Mouse (Mus musculus) hindbrain, postnatal 0 days (tissue): ENCODE data around the gene Clmn. TPM values are rescaled to one million over a fixed set of nuclear protein-coding genes. Genes with fewer than 3 reads are reported as not detected.
A peak's percentile ranks its signal among the peaks of the same experiment; 100 is the strongest.

Experiments
- ATAC-seq: fragments of 200-750 bp; cut with Nextera tagmentation; 2 replicates; pipeline ENCODE4 v1.8.0; 2017; ENCODE audit warnings: mild to moderate bottlenecking, moderate TSS enrichment, moderate library complexity
- DNase-seq: peaks from one replicate; pipeline ENCODE4 v3.0.0-alpha.2; 2015; ENCODE audit warnings: low spot score
- H3K27ac ChIP-seq: fragments of 300-500 bp; sonication (generic); 2 replicates; pipeline ENCODE4 v1.5.1; 2014; ENCODE audit warnings: mild to moderate bottlenecking
- H3K27me3 ChIP-seq: fragments of 300-500 bp; sonication (generic); 2 replicates; pipeline ENCODE4 v1.6.1; 2014; ENCODE audit warnings: low read length, mixed read lengths; ENCODE audit not compliant: insufficient read depth
- H3K36me3 ChIP-seq: fragments of 300-500 bp; sonication (generic); 2 replicates; pipeline ENCODE4 v1.6.1; 2014; ENCODE audit warnings: low read length, mixed read lengths; ENCODE audit not compliant: insufficient read depth
- H3K4me1 ChIP-seq: fragments of 300-500 bp; sonication (generic); 2 replicates; pipeline ENCODE4 v1.6.1; 2014; ENCODE audit warnings: antibody characterized with exemption, low read length, mixed read lengths; ENCODE audit not compliant: insufficient read depth
- H3K4me2 ChIP-seq: fragments of 300-500 bp; sonication (generic); 2 replicates; pipeline ENCODE4 v1.6.1; 2014; ENCODE audit warnings: low read depth, mild to moderate bottlenecking, low read length, moderate library complexity, mixed read lengths
- H3K4me3 ChIP-seq: fragments of 300-500 bp; sonication (generic); 2 replicates; pipeline ENCODE4 v1.5.1; 2014; ENCODE audit warnings: low read length
- H3K9ac ChIP-seq: fragments of 300-500 bp; sonication (generic); replicated peaks from 2 replicates; pipeline ENCODE4 v1.6.1; 2014; ENCODE audit warnings: mild to moderate bottlenecking, low read length, moderate library complexity, mixed read lengths
- H3K9me3 ChIP-seq: fragments of 300-500 bp; sonication (generic); 2 replicates; pipeline ENCODE4 v1.6.1; 2016; ENCODE audit warnings: low read length, mixed read lengths
- CTCF ChIP-seq: IDR thresholded peaks from 2 replicates; pipeline ENCODE4 v1.5.1; 2016; ENCODE audit warnings: antibody characterized with exemption, control low read depth, low read depth
- WGBS: fragments of 180-500 bp; shearing (Covaris S2); extraction: QIAGEN DNeasy Blood & Tissue Kit; methylation state at CpG from one replicate; pipeline ENCODE4 v1.1.7; 2014; 5-methylcytosine and 5-hydroxymethylcytosine counted together
- polyA plus RNA-seq: library from polyadenylated mRNA; unstranded; fragments of >200 nt; fragmentation: Nextera tagmentation; extraction: Ambion mirVana; gene quantifications from 2 replicates; pipeline ENCODE4 v1.2.1, GENCODE M21; 2015
- total RNA-seq: library from RNA; depleted of rRNA; stranded (reverse); fragments of >200 nt; gene quantifications from 2 replicates; pipeline ENCODE4 v1.2.3, GENCODE M21; 2014

The Clmn gene
- total and polyA plus RNA-seq, 2 experiments from 2014 or later, result 1.7 to 2.6 TPM

- TF ChIP-seq CTCF, result no peak
- no peak overlapping the region for H3K27ac ChIP-seq
- H3K27me3 ChIP-seq, result no peaks in the 10 kb centered on the region
- 96% methylated on average over 6 of the region's 6 CpGs for WGBS
- no peak overlapping the region for H3K4me2 ChIP-seq
- H3K4me1 ChIP-seq, result no peaks in the 10 kb centered on the region
- DNase-seq, result no peak
- H3K9me3 ChIP-seq, result peaks cover 3% of the 10 kb centered on the region; the same call in 1 of the 2 replicates
- H3K4me3 ChIP-seq, result no peak overlapping the region
- no peak for ATAC-seq
- no peak overlapping the region for H3K9ac ChIP-seq
- no peaks in the 10 kb centered on the region for H3K36me3 ChIP-seq
Observed at GRCm38 (mm10) chr12:104797905-104798304, 67.0 kb downstream of the Clmn start.

- Histone ChIP-seq H3K4me2 (no peak overlapping the region), H3K9ac (no peak overlapping the region), H3K36me3 (no peaks in the 10 kb centered on the region), H3K27ac (no peak overlapping the region), H3K27me3 (no peaks in the 10 kb centered on the region), H3K9me3 (peaks cover 3% of the 10 kb centered on the region; the same call in 1 of the 2 replicates), H3K4me1 (no peaks in the 10 kb centered on the region), H3K4me3 (no peak overlapping the region)
- 89% methylated on average over 11 of the region's 11 CpGs for WGBS
- ATAC-seq (no peak), DNase-seq (no peak)
- TF ChIP-seq CTCF, result peak; percentile 25
Observed at GRCm38 (mm10) chr12:104796635-104797378, 68.1 kb downstream of the Clmn start.

DNA sequence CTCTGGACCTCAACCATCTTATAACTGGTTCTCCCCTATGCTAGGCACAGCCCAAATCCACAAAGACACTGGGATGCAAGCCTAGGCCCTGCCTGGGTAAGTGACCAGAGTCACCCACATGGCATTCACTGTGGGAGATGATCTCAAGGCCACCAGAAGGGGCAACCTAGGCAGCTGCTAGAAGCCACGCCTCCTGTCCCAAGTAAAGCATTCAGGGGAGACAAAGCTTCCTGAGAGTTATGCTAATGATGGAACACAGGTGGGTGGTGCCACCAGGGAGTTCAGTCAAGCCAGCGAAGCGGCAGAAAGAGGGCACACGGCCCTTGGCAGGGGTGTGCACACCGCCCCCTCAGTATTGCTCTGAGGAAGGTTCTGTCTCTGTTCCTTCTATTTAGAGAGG is 69.9 kb downstream of the Clmn start:
- H3K27me3 ChIP-seq, result no peaks in the 10 kb centered on the region
- H3K4me1 ChIP-seq, result no peaks in the 10 kb centered on the region
- no peak overlapping the region for H3K4me2 ChIP-seq
- no peak overlapping the region for H3K9ac ChIP-seq
- ATAC-seq (no peak), DNase-seq (no peak)
- H3K27ac ChIP-seq, result no peak overlapping the region
- H3K4me3 ChIP-seq, result no peak overlapping the region
- H3K9me3 ChIP-seq, result peaks cover 3% of the 10 kb centered on the region; the same call in 1 of the 2 replicates
- 37% methylated on average over 5 of the region's 5 CpGs for WGBS
- H3K36me3 ChIP-seq, result no peaks in the 10 kb centered on the region
- no peak for TF ChIP-seq CTCF

DNA sequence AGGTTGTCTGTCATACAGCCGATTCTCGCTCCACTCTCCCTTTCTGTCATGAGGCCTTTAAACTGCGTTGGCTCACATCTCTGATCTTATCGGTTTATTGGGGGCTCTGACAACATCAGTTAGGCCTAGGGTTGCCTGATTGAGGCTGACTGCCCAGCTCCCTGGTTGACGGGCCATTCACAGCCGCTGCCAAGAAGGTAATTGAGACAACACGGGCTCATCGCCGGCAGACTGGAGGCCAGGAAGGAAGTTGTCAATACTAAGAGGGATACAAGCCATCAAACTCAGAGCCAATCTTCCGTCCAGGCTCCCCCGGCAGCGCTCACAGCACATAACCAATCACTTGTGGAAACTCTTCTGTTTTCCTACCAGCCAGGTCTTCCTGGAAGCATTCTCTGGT is 71.4 kb downstream of the Clmn start:
- ATAC-seq (no peak), DNase-seq (peak; percentile 24)
- Histone ChIP-seq H3K27ac (no peak overlapping the region), H3K9ac (no peak overlapping the region), H3K27me3 (no peaks in the 10 kb centered on the region), H3K4me1 (no peaks in the 10 kb centered on the region), H3K4me2 (no peak overlapping the region), H3K9me3 (peaks cover under 1% of the 10 kb centered on the region; the same call in 1 of the 2 replicates), H3K36me3 (no peaks in the 10 kb centered on the region), H3K4me3 (no peak overlapping the region)
- WGBS, result 55% methylated on average over 12 of the region's 12 CpGs
- no peak for TF ChIP-seq CTCF

DNA sequence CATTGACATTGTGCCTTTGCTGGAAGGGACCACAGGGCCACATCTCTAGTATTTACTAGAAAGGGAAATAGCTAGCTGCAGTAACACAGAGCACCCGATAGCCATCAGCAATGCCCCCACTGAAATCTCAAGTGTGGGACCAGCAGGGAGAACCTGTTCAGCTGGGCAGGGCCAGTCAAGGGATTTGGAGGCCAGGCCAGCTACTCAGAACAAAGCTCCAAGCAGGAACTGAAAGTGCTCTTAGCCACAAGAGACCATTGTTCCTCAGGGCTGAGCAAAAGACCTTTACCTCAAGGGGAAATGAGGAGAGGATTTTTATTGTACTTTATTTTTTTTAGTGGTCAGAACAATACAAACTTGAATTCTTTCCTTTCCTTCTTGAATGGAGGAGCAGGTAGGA is 87.3 kb downstream of the Clmn start:
- H3K36me3 ChIP-seq, result no peaks in the 10 kb centered on the region
- no peak for DNase-seq
- no peak overlapping the region for H3K9ac ChIP-seq
- no peaks in the 10 kb centered on the region for H3K9me3 ChIP-seq
- H3K4me2 ChIP-seq, result no peak overlapping the region
- H3K4me1 ChIP-seq, result no peaks in the 10 kb centered on the region
- no peak overlapping the region for H3K4me3 ChIP-seq
- no peaks in the 10 kb centered on the region for H3K27me3 ChIP-seq
- no peak overlapping the region for H3K27ac ChIP-seq
- WGBS, result 96% methylated on average over 1 of the region's 1 CpGs
- no peak for TF ChIP-seq CTCF
- ATAC-seq, result no peak

- no peak overlapping the region for H3K9ac ChIP-seq
- peak; percentile 66 for TF ChIP-seq CTCF
- no peak overlapping the region for H3K27ac ChIP-seq
- no peaks in the 10 kb centered on the region for H3K9me3 ChIP-seq
- DNase-seq (peak; percentile 49), ATAC-seq (no peak)
- no peak overlapping the region for H3K4me2 ChIP-seq
- no peak overlapping the region for H3K4me3 ChIP-seq
- H3K4me1 ChIP-seq, result no peaks in the 10 kb centered on the region
- H3K27me3 ChIP-seq, result no peaks in the 10 kb centered on the region
- 64% methylated on average over 2 of the region's 2 CpGs for WGBS
- no peaks in the 10 kb centered on the region for H3K36me3 ChIP-seq
Observed at GRCm38 (mm10) chr12:104771941-104772340, 92.9 kb downstream of the Clmn start.

- no peak overlapping the region for H3K9ac ChIP-seq
- WGBS, result 44% methylated on average over 10 of the region's 10 CpGs
- H3K4me2 ChIP-seq, result no peak overlapping the region
- no peak overlapping the region for H3K4me3 ChIP-seq
- no peak for TF ChIP-seq CTCF
- H3K27me3 ChIP-seq, result no peaks in the 10 kb centered on the region
- DNase-seq (no peak), ATAC-seq (no peak)
- H3K4me1 ChIP-seq, result no peaks in the 10 kb centered on the region
- no peak overlapping the region for H3K27ac ChIP-seq
- H3K9me3 ChIP-seq, result no peaks in the 10 kb centered on the region
- no peaks in the 10 kb centered on the region for H3K36me3 ChIP-seq
Observed at GRCm38 (mm10) chr12:104769201-104769785, 95.6 kb downstream of the Clmn start.
